Mouse (Mus musculus) neutrophil, adult 59 days (primary cell): ENCODE measurements around the gene Gucy1a1. TPM values are rescaled to one million over a fixed set of nuclear protein-coding genes. Genes with fewer than 3 reads are reported as not detected.

Experiments
- total RNA-seq, 2 experiments: library from RNA; stranded (reverse); gene quantifications; 1 replicate in 1 of 2; 2 replicates in 1 of 2; pipeline ENCODE4 v1.2.4; 2023

Gucy1a1 gene
- total RNA-seq: under 1 TPM; 0.20 to 0.89 TPM

GRCm38 (mm10) chr3:82145126-82145901 lies at the start of gene Gucy1a1:
Gucy1a1 (minus strand) TSS chr3:82145789.

GRCm38 (mm10) chr3:82074201-82074851 lies 71.3 kb downstream of the Gucy1a1 start, which contains the start of gene Gucy1b1:
Gucy1b1 (minus strand) TSS chr3:82074689.

Other genes starting within 250 kb of the Gucy1a1 start
- 10 to 100 TPM in 1 of 2 experiments, 1 to 10 TPM in 1; 8.2 to 10.8 TPM for gene Ctso, start 213.2 kb downstream of the Gucy1a1 start, total RNA-seq
- gene Tdo2, start 169.6 kb downstream of the Gucy1a1 start, total RNA-seq: not detected
- not detected for gene Asic5, start 163.5 kb downstream of the Gucy1a1 start, total RNA-seq
- gene Gucy1b1, start 71.1 kb downstream of the Gucy1a1 start, total RNA-seq: under 1 TPM in 1 of 2 experiments, not detected in 1; 0.31 TPM
- under 1 TPM in 1 of 2 experiments, not detected in 1; 0.04 TPM for gene Map9, start 212.3 kb upstream of the Gucy1a1 start, total RNA-seq